Mouse (Mus musculus) kidney, adult 2 months (tissue): ENCODE results near the gene Fgr. TPM values are rescaled to one million over a fixed set of nuclear protein-coding genes. Genes with fewer than 3 reads are reported as not detected.
A peak's percentile ranks its signal among the peaks of the same experiment; 100 is the strongest.

Experiments
- DNase-seq: peaks from one replicate; pipeline ENCODE4 v3.0.0; 2021
- H3K27ac ChIP-seq: fragments of 200-500 bp; 2 replicates; pipeline ENCODE4 v1.5.1; 2012; ENCODE audit warnings: low read depth, low read length, control low read depth, inconsistent platforms; ENCODE audit not compliant: insufficient read depth
- H3K27me3 ChIP-seq: fragments of 200-500 bp; replicated peaks from 2 replicates; pipeline ENCODE4 v1.6.1; 2012; ENCODE audit warnings: mild to moderate bottlenecking, moderate library complexity, low read length, inconsistent platforms; ENCODE audit not compliant: control insufficient read depth, insufficient read depth
- H3K36me3 ChIP-seq: fragments of 200-500 bp; 2 replicates; pipeline ENCODE4 v1.6.1; 2012; ENCODE audit warnings: mild to moderate bottlenecking, moderate library complexity, low read length, inconsistent platforms; ENCODE audit not compliant: control insufficient read depth, insufficient read depth
- H3K4me1 ChIP-seq: fragments of 200-500 bp; 2 replicates; pipeline ENCODE4 v1.6.1; 2011; ENCODE audit warnings: low read length; ENCODE audit not compliant: control insufficient read depth, insufficient read depth
- H3K4me3 ChIP-seq: fragments of 200-500 bp; 2 replicates; pipeline ENCODE4 v1.5.1; 2011; ENCODE audit warnings: mild to moderate bottlenecking, low read depth, low read length, control low read depth; ENCODE audit not compliant: insufficient read depth
- CTCF ChIP-seq: fragments of 200-500 bp; conservative IDR thresholded peaks from 2 replicates; pipeline ENCODE4 v1.5.1; 2011; ENCODE audit warnings: low read depth, mild to moderate bottlenecking, control low read depth, low read length, moderate library complexity, mixed read lengths; ENCODE audit not compliant: insufficient read depth, insufficient read length
- POLR2A ChIP-seq: fragments of 200-500 bp; IDR thresholded peaks from one replicate; pipeline ENCODE4 v1.6.1; 2011; ENCODE audit warnings: low read depth, low read length, control low read depth
- WGBS: fragments of 180-500 bp; shearing (Covaris S2); methylation state at CpG from one replicate; pipeline ENCODE4 v1.1.7; 2018; 5-methylcytosine and 5-hydroxymethylcytosine counted together
- polyA plus RNA-seq: library from polyadenylated mRNA; depleted of rRNA; stranded (reverse); fragments of >200 nt; gene quantifications from 2 replicates; pipeline ENCODE4 v1.2.3, GENCODE M21; 2012

Fgr gene
- polyA plus RNA-seq, 1 experiment, result 2.5 TPM

GRCm38 (mm10) chr4:132972101-132972500 lies 1.8 kb upstream of the Fgr start:
- Histone ChIP-seq H3K27ac (no peak overlapping the region), H3K36me3 (no peaks in the 10 kb centered on the region), H3K27me3 (no peaks in the 10 kb centered on the region), H3K4me1 (peaks cover 22% of the 10 kb centered on the region), H3K4me3 (no peak overlapping the region)
- 71% methylated on average over 3 of the region's 3 CpGs for WGBS
- TF ChIP-seq CTCF (no peak), POLR2A (no peak)
- peak; percentile 21 for DNase-seq

- H3K27ac ChIP-seq, result no peak overlapping the region
- 67% methylated on average over 2 of the region's 2 CpGs for WGBS
- no peak overlapping the region for H3K4me3 ChIP-seq
- H3K27me3 ChIP-seq, result no peaks in the 10 kb centered on the region
- no peaks in the 10 kb centered on the region for H3K36me3 ChIP-seq
- no peak for DNase-seq
- TF ChIP-seq POLR2A (no peak), CTCF (no peak)
- peaks cover 27% of the 10 kb centered on the region for H3K4me1 ChIP-seq
Measured at GRCm38 (mm10) chr4:132972556-132972955, 1.3 kb upstream of the Fgr start.

DNA sequence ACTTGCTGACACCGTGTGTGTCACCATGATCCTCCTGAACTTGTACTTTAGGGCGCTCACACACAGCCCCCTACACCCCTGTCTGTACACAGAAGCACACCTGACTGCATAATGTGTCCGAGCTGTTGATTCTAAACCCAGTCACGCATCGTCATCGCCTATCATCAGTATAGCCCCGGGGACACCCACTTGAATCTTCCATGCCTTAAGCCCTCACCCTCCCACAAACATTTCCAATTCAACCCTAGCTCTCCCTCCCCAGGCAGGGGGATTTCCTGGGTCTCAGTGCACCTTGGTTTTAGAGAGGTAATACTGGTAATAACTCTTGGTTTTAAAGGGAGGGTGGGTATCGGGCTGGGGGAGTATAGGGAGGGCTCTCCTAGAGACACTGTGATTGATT lies 709 bp upstream of the Fgr start:
- Histone ChIP-seq H3K27ac (no peak overlapping the region), H3K4me1 (peaks cover 31% of the 10 kb centered on the region), H3K36me3 (no peaks in the 10 kb centered on the region), H3K27me3 (no peaks in the 10 kb centered on the region), H3K4me3 (no peak overlapping the region)
- 71% methylated on average over 8 of the region's 8 CpGs for WGBS
- no peak for DNase-seq
- TF ChIP-seq CTCF, result no peak
- no peak for TF ChIP-seq POLR2A

- H3K4me1 ChIP-seq, result peaks cover 31% of the 10 kb centered on the region
- H3K4me3 ChIP-seq, result no peak overlapping the region
- TF ChIP-seq POLR2A (no peak), CTCF (no peak)
- 4% methylated on average over 15 of the region's 15 CpGs for WGBS
- H3K27me3 ChIP-seq, result no peaks in the 10 kb centered on the region
- no peaks in the 10 kb centered on the region for H3K36me3 ChIP-seq
- DNase-seq, result peak; percentile 96
- peak overlapping the region; percentile 14; the same call in 1 of the 2 replicates for H3K27ac ChIP-seq
Measured at GRCm38 (mm10) chr4:132974904-132975303, 1.0 kb downstream of the Fgr start.

- 89% methylated on average over 3 of the region's 3 CpGs for WGBS
- Histone ChIP-seq H3K36me3 (no peaks in the 10 kb centered on the region), H3K4me1 (peaks cover 31% of the 10 kb centered on the region), H3K27ac (no peak overlapping the region), H3K4me3 (no peak overlapping the region), H3K27me3 (no peaks in the 10 kb centered on the region)
- no peak for TF ChIP-seq CTCF
- no peak for TF ChIP-seq POLR2A
- DNase-seq, result no peak
Measured at GRCm38 (mm10) chr4:132975791-132976190, 1.9 kb downstream of the Fgr start.

GRCm38 (mm10) chr4:132976729-132977128 lies 2.8 kb downstream of the Fgr start:
- peak; percentile 18 for DNase-seq
- Histone ChIP-seq H3K4me3 (no peak overlapping the region), H3K27me3 (no peaks in the 10 kb centered on the region), H3K36me3 (no peaks in the 10 kb centered on the region), H3K4me1 (peaks cover 31% of the 10 kb centered on the region), H3K27ac (no peak overlapping the region)
- TF ChIP-seq CTCF, result no peak
- TF ChIP-seq POLR2A, result no peak
- WGBS, result 49% methylated on average over 6 of the region's 6 CpGs

DNA sequence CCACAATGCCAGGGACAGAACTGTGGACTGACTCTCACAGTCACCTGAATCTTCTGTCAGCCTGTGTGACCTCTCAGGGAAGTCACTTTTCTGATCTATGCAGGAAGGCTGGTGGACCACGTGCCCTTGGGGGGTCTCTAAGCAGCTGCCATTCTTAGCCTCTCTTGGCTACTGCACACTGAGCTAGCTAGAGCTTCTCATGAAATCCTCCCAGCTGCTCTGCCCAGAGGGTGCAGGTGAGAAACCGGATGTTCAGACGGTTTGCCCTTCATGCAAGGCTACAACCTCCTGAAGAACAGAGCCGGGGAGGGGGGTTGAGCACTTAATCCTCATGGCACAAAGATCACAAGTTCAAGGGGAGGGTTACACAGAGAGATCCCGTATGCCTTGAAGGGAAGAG lies 3.7 kb downstream of the Fgr start:
- peak; percentile 31 for DNase-seq
- peaks cover 29% of the 10 kb centered on the region for H3K4me1 ChIP-seq
- H3K27ac ChIP-seq, result no peak overlapping the region
- no peaks in the 10 kb centered on the region for H3K36me3 ChIP-seq
- WGBS, result 22% methylated on average over 5 of the region's 5 CpGs
- H3K27me3 ChIP-seq, result no peaks in the 10 kb centered on the region
- no peak for TF ChIP-seq POLR2A
- H3K4me3 ChIP-seq, result no peak overlapping the region

DNA sequence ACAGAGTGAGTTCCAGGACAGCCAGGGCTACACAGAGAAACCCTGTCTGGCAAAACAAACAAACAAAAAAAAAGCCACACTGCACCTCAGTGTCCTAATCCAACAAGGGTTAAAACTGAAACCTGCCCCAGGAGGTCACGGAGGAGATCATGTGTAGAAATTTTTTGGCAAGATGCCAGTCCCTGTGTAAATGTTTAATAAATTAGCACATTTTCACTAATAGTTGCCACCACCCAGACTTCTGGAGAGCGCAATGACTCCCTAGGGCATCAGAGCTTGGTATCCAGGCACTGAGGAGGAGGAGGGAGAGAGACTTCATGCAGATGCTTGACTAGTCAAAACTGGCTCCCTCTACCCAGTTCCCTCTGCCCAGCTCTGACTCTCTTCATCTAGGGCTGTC lies 5.3 kb downstream of the Fgr start:
- WGBS, result 15% methylated on average over 2 of the region's 2 CpGs
- TF ChIP-seq CTCF (no peak), POLR2A (no peak)
- no peaks in the 10 kb centered on the region for H3K27me3 ChIP-seq
- H3K36me3 ChIP-seq, result no peaks in the 10 kb centered on the region
- no peak overlapping the region for H3K4me3 ChIP-seq
- H3K27ac ChIP-seq, result no peak overlapping the region
- DNase-seq, result peak; percentile 91
- H3K4me1 ChIP-seq, result peaks cover 27% of the 10 kb centered on the region
